Mouse (Mus musculus): ENCODE data around the gene Slc25a54. TPM values are rescaled to one million over a fixed set of nuclear protein-coding genes. Genes with fewer than 3 reads are reported as not detected.

The Slc25a54 gene
- not detected for polyA plus RNA-seq (2014; fragmentation: Illumina TruSeq; extraction: RNeasy Lipid Tissue Mini Kit (QIAGEN cat#74804); ENCODE audit: insufficient read depth, low read depth, low replicate concordance)

DNA sequence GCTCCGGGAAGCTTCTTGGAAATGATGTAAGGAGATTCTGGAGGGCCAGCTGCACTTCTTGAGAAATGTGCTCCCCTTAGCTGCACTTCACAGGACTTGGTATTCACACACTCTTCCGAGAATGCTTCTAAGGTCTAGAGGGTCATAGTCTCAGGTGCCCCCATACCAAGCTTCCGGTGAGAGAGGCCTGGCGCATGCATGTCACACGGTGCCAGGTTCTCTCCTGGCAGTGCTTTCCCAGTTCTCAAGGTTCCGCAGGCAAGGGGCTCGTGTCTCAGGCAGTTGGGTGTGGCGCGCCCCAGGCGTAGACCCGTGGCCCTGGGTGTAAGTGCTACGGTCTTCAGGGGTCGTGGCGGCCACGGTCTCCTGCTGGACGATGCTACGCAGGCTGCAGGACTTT lies at the start of gene Slc25a54:
Gene Slc25a54 (plus strand): TSS at position 301 of the 400 bp plus-strand sequence.

DNA sequence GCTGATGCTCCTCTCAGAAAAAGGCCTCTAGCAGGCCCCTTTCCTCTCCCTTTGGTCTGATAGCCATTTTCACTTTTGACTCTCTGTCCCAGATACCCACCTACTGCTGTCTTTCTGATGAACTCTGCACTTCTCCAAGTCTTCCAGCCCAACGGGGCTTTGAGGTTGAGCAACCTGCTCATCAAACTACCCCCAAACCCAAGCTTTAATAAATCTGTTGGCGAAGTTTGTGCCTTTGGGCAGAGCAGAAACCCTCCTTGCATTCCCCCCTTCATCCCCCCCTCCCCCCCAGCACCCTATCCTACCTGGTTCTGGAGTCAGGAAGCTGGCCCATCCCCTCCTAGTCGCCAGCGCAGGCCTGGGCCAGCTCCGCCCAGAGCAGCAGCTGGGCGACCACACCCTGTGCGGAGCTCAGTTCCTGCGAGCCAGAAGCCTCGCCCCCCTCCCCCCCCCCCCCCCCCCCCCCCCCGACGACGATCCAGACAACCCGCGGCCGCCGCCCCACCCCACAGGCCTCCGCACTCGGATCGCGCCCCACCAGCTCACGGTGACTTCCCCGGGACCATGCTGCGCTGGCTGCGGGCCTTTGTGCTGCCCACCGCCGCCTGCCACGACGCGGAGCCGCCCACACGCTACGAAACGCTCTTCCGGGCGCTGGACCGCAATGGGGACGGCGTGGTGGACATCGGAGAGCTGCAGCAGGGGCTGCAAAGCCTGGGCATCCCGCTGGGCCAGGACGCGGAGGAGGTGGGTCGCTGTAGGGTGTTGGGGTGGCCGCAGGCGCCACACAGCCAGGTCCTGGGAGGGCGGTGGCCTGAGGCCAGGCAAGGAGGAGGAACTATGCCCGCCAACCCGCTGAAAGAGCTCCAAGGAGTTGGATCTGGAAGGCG lies 42.6 kb downstream of the Slc25a54 start, which contains the start of gene Slc25a24:
Gene Slc25a24 (plus strand): TSS at position 509 of the 890 bp plus-strand sequence.

Other genes with a start within 250 kb of the Slc25a54 start
- gene Stxbp3, start 239.9 kb upstream of the Slc25a54 start, polyA plus RNA-seq (2014; fragmentation: Illumina TruSeq; extraction: RNeasy Lipid Tissue Mini Kit (QIAGEN cat#74804); ENCODE audit: insufficient read depth, low read depth, low replicate concordance): 38.9 TPM
- 1.1 TPM for gene Fndc7, start 190.5 kb upstream of the Slc25a54 start, polyA plus RNA-seq (2014; fragmentation: Illumina TruSeq; extraction: RNeasy Lipid Tissue Mini Kit (QIAGEN cat#74804); ENCODE audit: insufficient read depth, low read depth, low replicate concordance)
- gene Prpf38b, start 168.7 kb upstream of the Slc25a54 start, polyA plus RNA-seq (2014; fragmentation: Illumina TruSeq; extraction: RNeasy Lipid Tissue Mini Kit (QIAGEN cat#74804); ENCODE audit: insufficient read depth, low read depth, low replicate concordance): 31.5 TPM
- gene Henmt1, start 140.6 kb upstream of the Slc25a54 start, polyA plus RNA-seq (2014; fragmentation: Illumina TruSeq; extraction: RNeasy Lipid Tissue Mini Kit (QIAGEN cat#74804); ENCODE audit: insufficient read depth, low read depth, low replicate concordance): 0.21 TPM
- gene Gm9857, start 140.0 kb upstream of the Slc25a54 start, polyA plus RNA-seq (2014; fragmentation: Illumina TruSeq; extraction: RNeasy Lipid Tissue Mini Kit (QIAGEN cat#74804); ENCODE audit: insufficient read depth, low read depth, low replicate concordance): not detected
- gene Fam102b, start 52.9 kb upstream of the Slc25a54 start, polyA plus RNA-seq (2014; fragmentation: Illumina TruSeq; extraction: RNeasy Lipid Tissue Mini Kit (QIAGEN cat#74804); ENCODE audit: insufficient read depth, low read depth, low replicate concordance): 13.0 TPM
- gene Slc25a24, start 42.7 kb downstream of the Slc25a54 start, polyA plus RNA-seq (2014; fragmentation: Illumina TruSeq; extraction: RNeasy Lipid Tissue Mini Kit (QIAGEN cat#74804); ENCODE audit: insufficient read depth, low read depth, low replicate concordance): 11.4 TPM

All from lung, adult 10 weeks (tissue).